Mouse (Mus musculus) stomach, postnatal 0 days (tissue): ENCODE measurements at regions not wholly inside any gene's neighbourhood (a gene's known extent, or its start where the extent isn't known, plus 50 kb on each side); places are given as distances from the start of the nearest gene placed in this dataset.

Experiments used
- ATAC-seq: fragments of 200-750 bp; cut with Nextera tagmentation; 2 replicates; pipeline ENCODE4 v1.8.0; 2017; ENCODE audit not compliant: low FRiP score, low TSS enrichment
- DNase-seq: peaks from one replicate; pipeline ENCODE4 v3.0.0-alpha.2; 2016; ENCODE audit warnings: low spot score
- H3K27ac ChIP-seq: fragments of 300-500 bp; sonication (generic); replicated peaks from 2 replicates; pipeline ENCODE4 v1.5.1; 2014; ENCODE audit warnings: mild to moderate bottlenecking, control low read depth
- H3K27me3 ChIP-seq: fragments of 300-500 bp; sonication (generic); 2 replicates; pipeline ENCODE4 v1.6.1; 2014; ENCODE audit warnings: low read length; ENCODE audit not compliant: control insufficient read depth, insufficient read depth
- H3K36me3 ChIP-seq: fragments of 300-500 bp; sonication (generic); 2 replicates; pipeline ENCODE4 v1.6.1; 2014; ENCODE audit warnings: low read length, mixed read lengths; ENCODE audit not compliant: control insufficient read depth, insufficient read depth
- H3K4me1 ChIP-seq: fragments of 300-500 bp; sonication (generic); replicated peaks from 2 replicates; pipeline ENCODE4 v1.6.1; 2014; ENCODE audit warnings: antibody characterized with exemption; ENCODE audit not compliant: control insufficient read depth, insufficient read depth
- H3K4me2 ChIP-seq: fragments of 300-500 bp; sonication (generic); replicated peaks from 2 replicates; pipeline ENCODE4 v1.6.1; 2014; ENCODE audit warnings: low read depth, mild to moderate bottlenecking, control low read depth, moderate library complexity
- H3K4me3 ChIP-seq: fragments of 300-500 bp; sonication (generic); 2 replicates; pipeline ENCODE4 v1.5.1; 2014; ENCODE audit warnings: low read depth, low read length, control low read depth
- H3K9ac ChIP-seq: fragments of 300-500 bp; sonication (generic); 2 replicates; pipeline ENCODE4 v1.6.1; 2014; ENCODE audit warnings: mild to moderate bottlenecking, low read length, control low read depth, mixed read lengths
- H3K9me3 ChIP-seq: fragments of 300-500 bp; sonication (generic); 2 replicates; pipeline ENCODE4 v1.6.1; 2016; ENCODE audit warnings: low read length; ENCODE audit not compliant: control insufficient read depth
- CTCF ChIP-seq: IDR thresholded peaks from 2 replicates; pipeline ENCODE4 v1.5.1; 2016; ENCODE audit warnings: antibody characterized with exemption, low read depth, mild to moderate bottlenecking, moderate library complexity
- EP300 ChIP-seq: optimal IDR thresholded peaks from 2 replicates; pipeline ENCODE3; 2016; ENCODE audit warnings: antibody characterized with exemption
- WGBS: fragments of 180-500 bp; shearing (Covaris S2); extraction: QIAGEN DNeasy Blood & Tissue Kit; methylation state at CpG from one replicate; pipeline ENCODE4 v1.1.7; 2014; 5-methylcytosine and 5-hydroxymethylcytosine counted together

- DNase-seq (no peak), ATAC-seq (no peak)
- no peak overlapping the region for H3K9ac ChIP-seq
- H3K4me2 ChIP-seq, result no peak overlapping the region
- no peaks in the 10 kb centered on the region for H3K36me3 ChIP-seq
- no peaks in the 10 kb centered on the region for H3K9me3 ChIP-seq
- H3K4me1 ChIP-seq, result no peaks in the 10 kb centered on the region
- no peak for TF ChIP-seq CTCF
- TF ChIP-seq EP300, result no peak
- H3K27ac ChIP-seq, result no peak overlapping the region
- H3K27me3 ChIP-seq, result no peaks in the 10 kb centered on the region
- no peak overlapping the region for H3K4me3 ChIP-seq
- WGBS, result 80% methylated on average over 1 of the region's 1 CpGs
These were observed 1731.2 kb upstream of the Flrt2 start for GRCm38 (mm10) chr12:93960869-93961268.

DNA sequence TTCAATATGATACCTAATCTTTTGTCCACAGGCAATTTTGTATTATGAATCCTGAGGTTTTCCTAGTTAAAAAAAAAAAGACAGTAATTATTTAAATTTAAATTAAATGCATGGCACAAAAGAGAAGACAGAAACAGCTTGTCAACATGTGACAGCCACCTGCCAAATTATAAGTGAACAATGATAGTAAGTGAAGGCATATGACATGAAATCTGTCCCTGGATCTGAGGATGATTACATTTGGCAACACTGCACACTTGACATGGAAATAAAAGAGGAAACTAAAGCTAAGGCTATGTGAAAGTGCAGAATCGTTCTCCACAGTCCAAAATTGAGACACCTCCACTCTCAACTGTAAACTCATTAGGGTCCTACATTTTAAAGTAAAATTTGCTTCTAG lies 1710.7 kb upstream of the Flrt2 start:
- no peak overlapping the region for H3K9ac ChIP-seq
- H3K27ac ChIP-seq, result no peak overlapping the region
- H3K27me3 ChIP-seq, result no peaks in the 10 kb centered on the region
- TF ChIP-seq EP300 (no peak), CTCF (no peak)
- no peaks in the 10 kb centered on the region for H3K9me3 ChIP-seq
- no peaks in the 10 kb centered on the region for H3K4me1 ChIP-seq
- H3K36me3 ChIP-seq, result no peaks in the 10 kb centered on the region
- 58% methylated on average over 1 of the region's 1 CpGs for WGBS
- H3K4me3 ChIP-seq, result no peak overlapping the region
- no peak overlapping the region for H3K4me2 ChIP-seq
- DNase-seq, result no peak
- no peak for ATAC-seq

GRCm38 (mm10) chr12:93991531-93991930 lies 1700.5 kb upstream of the Flrt2 start:
- no peak overlapping the region for H3K9ac ChIP-seq
- ATAC-seq, result no peak
- H3K27ac ChIP-seq, result no peak overlapping the region
- H3K36me3 ChIP-seq, result no peaks in the 10 kb centered on the region
- no peaks in the 10 kb centered on the region for H3K9me3 ChIP-seq
- no peak for TF ChIP-seq EP300
- TF ChIP-seq CTCF, result no peak
- 69% methylated on average over 1 of the region's 1 CpGs for WGBS
- no peak for DNase-seq
- H3K4me2 ChIP-seq, result no peak overlapping the region
- H3K4me1 ChIP-seq, result no peaks in the 10 kb centered on the region
- no peaks in the 10 kb centered on the region for H3K27me3 ChIP-seq
- no peak overlapping the region for H3K4me3 ChIP-seq

DNA sequence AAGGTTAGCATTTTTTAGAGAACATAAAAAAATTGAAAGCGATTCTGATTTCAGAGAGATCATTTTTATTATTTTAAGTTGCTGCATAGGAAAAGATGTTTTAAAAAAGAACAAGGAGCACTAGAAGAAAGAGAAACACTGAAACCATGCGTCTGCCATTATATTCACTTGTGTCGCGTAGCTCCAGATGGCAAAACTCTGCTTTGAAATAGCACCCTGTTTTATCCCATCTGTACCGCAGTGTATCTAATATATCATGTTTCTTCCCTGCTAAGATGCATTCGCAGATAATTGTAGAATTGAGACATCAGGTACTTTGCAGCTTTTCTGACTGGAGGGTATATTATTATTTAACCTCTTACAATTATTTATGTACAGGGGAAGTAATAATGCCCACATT lies 1698.2 kb upstream of the Flrt2 start:
- no peak for DNase-seq
- Histone ChIP-seq H3K9ac (no peak overlapping the region), H3K9me3 (no peaks in the 10 kb centered on the region), H3K4me1 (no peaks in the 10 kb centered on the region), H3K36me3 (no peaks in the 10 kb centered on the region), H3K27ac (no peak overlapping the region), H3K27me3 (no peaks in the 10 kb centered on the region), H3K4me3 (no peak overlapping the region), H3K4me2 (no peak overlapping the region)
- TF ChIP-seq EP300 (no peak), CTCF (no peak)
- 75% methylated on average over 6 of the region's 6 CpGs for WGBS
- ATAC-seq, result no peak

DNA sequence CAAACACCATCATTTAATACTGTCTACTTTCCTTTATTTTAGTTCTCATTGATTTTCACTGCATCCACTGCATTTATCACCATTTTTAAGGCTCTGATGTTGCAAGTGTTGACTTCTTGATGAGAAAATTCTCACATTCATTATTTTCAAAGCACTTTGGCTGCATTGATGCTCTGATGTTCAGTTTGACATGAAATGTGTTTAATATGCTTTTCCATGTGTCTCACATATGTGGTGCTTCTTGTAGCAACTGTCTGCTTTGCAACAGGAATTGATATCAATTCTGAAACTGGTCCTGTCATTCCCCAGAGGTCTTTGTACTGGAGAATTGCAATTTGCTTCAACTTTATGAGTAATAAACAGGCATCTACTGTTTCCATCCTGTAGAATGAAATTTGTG lies 1676.1 kb upstream of the Flrt2 start:
- TF ChIP-seq EP300, result no peak
- TF ChIP-seq CTCF, result no peak
- no peaks in the 10 kb centered on the region for H3K36me3 ChIP-seq
- H3K9ac ChIP-seq, result no peak overlapping the region
- H3K9me3 ChIP-seq, result no peaks in the 10 kb centered on the region
- no peak overlapping the region for H3K4me2 ChIP-seq
- H3K27me3 ChIP-seq, result no peaks in the 10 kb centered on the region
- ATAC-seq, result no peak
- H3K4me3 ChIP-seq, result no peak overlapping the region
- H3K27ac ChIP-seq, result no peak overlapping the region
- no peaks in the 10 kb centered on the region for H3K4me1 ChIP-seq
- no peak for DNase-seq

DNA sequence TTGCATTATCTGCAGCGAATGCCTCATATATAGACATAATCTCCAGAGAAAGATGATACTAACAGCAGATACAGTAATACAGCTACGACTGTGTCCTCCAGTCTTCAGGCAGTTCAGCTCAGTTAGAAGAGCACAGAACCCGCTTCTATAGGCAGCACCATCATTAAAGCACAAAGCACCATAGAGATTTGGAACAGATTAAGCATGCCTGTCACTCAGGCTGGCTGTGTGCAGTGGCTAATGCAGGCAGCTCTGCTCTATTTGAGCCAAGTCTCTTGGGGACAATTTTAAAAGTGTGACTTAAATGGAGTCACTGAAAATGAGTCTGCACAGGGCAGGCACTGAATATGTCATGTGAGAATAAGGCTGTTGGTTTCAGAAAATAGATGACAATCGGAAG lies 1660.7 kb upstream of the Flrt2 start:
- WGBS, result 70% methylated on average over 4 of the region's 4 CpGs
- H3K27ac ChIP-seq, result no peak overlapping the region
- no peak for DNase-seq

More for the DNA sequence above, 1660.7 kb upstream of the Flrt2 start:
- no peaks in the 10 kb centered on the region for H3K4me1 ChIP-seq
- no peak for TF ChIP-seq EP300
- no peak for TF ChIP-seq CTCF
- H3K9me3 ChIP-seq, result no peaks in the 10 kb centered on the region
- no peak overlapping the region for H3K9ac ChIP-seq
- no peaks in the 10 kb centered on the region for H3K27me3 ChIP-seq
- no peaks in the 10 kb centered on the region for H3K36me3 ChIP-seq
- H3K4me3 ChIP-seq, result no peak overlapping the region
- no peak overlapping the region for H3K4me2 ChIP-seq
- no peak for ATAC-seq
